Mouse (Mus musculus) megakaryocyte, embryonic 14.5 days (primary cell): ENCODE measurements around the gene Rtn3.

ENCODE experiments used
- FLI1 ChIP-seq: IDR thresholded peaks from 2 replicates; pipeline ENCODE4 v1.6.1; 2012; ENCODE audit warnings: low read length, inconsistent platforms, mixed read lengths
- GATA1 ChIP-seq: IDR thresholded peaks from 3 replicates; pipeline ENCODE4 v1.6.1; 2012; ENCODE audit warnings: mixed read lengths, low read length, inconsistent platforms, borderline replicate concordance

DNA sequence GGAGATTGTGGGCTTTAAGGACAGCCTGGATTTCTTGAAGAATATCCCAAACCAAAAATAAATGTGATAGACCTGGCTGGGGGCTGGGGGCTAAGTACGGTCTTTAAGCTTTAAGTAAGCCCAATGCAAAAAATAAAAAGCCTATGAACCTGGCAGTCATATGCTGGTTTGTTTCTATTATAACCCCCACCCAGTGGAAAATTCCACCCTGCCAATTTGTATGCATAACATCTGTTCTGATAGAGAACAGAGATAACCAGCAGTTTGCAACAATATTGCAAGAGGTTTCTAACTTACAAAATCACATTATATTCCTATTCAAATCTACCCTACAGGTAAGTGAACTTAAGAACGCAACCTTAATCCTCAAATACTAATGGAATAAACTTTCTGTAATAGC lies 12.4 kb downstream of the Rtn3 start:
- no peak for TF ChIP-seq GATA1
- TF ChIP-seq FLI1, result no peak
